Comparison of ENCODE assay signal across 8 mouse cellular contexts in genomic region chr5:52887085-52887484, GRCm38 (mm10).
DNase-seq lines count a peak whose midpoint lies in the region; ATAC-seq lines count a peak whose summit lies in the region.

No protein-coding gene starts in this region.

- ATAC-seq in cerebellum, adult (ENCODE audit: insufficient number of reproducible peaks, low FRiP score, low TSS enrichment): no peak

- DNase-seq in cerebellum, adult 11 months: peak; percentile 28
- DNase-seq in urinary bladder, postnatal 25 days (ENCODE audit: low spot score): peak; percentile 20
- no peak for DNase-seq in urinary bladder, postnatal 10 days (ENCODE audit: low spot score)
- peak; percentile 73 for DNase-seq in embryo, embryonic 10.5 days (ENCODE audit: low spot score)
- peak; percentile 61 for DNase-seq in kidney, postnatal 14 days
- DNase-seq in lung, postnatal 10 days: peak; percentile 79
- peak; percentile 37 to 68 for DNase-seq in spleen, postnatal 10 days (ENCODE audit: low spot score in 2 of 2)
